Mouse (Mus musculus): ENCODE results near the gene Npas2. TPM values are rescaled to one million over a fixed set of nuclear protein-coding genes. Genes with fewer than 3 reads are reported as not detected.
A peak's percentile ranks its signal among the peaks of the same experiment; 100 is the strongest.

Gene Npas2
- total and polyA plus RNA-seq, 3 experiments, result not detected

DNA sequence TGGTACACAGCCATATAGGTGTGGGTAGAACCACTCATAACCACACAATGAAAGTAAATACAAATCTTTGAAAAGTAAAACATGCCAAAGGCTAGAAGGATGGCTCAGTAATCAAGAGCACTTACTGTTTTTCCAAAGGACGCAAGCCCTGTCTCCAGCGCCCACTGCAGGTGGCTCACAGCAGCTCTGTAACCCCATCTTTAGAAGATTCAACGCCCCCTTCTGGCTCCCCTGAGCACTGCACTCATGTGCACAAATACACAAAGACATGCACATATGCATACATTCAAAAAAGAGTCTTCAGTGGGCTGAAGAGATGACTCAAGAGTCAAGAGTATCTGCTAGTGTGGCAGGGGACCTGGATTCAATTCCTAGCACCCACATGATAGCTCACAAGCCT is 36.5 kb downstream of the Npas2 start:
- H3K27me3 ChIP-seq (ENCODE audit: control insufficient read depth in 1 of 2, insufficient read depth in 2 of 2, low read length in 2 of 2), result no peaks in the 10 kb centered on the region; a peak in 1 of 4 replicates
- no peak overlapping the region for H3K9ac ChIP-seq (ENCODE audit: control insufficient read depth, low read depth, low read length, poor library complexity, severe bottlenecking)
- TF ChIP-seq CTCF (IDR thresholded peaks at IDR 0.05 in 2 of 3, conservative IDR thresholded peaks at IDR 0.05 in 1 of 3; ENCODE audit: control insufficient read depth in 1 of 3, insufficient read depth in 1 of 3, low read depth in 2 of 3, low read length in 3 of 3, poor library complexity in 1 of 3, severe bottlenecking in 1 of 3) (peak in 1 of 3 experiments; percentile 11; a peak in 2 of 6 replicates), RCOR1 (IDR thresholded peaks at IDR 0.05; ENCODE audit: low read depth, low read length) (no peak)
- no peaks in the 10 kb centered on the region for H3K4me1 ChIP-seq (ENCODE audit: control insufficient read depth in 1 of 2, insufficient read depth in 2 of 2, low read length in 2 of 2)
- H3K9me3 ChIP-seq (replicated peaks; ENCODE audit: insufficient read depth, low read length), result no peaks in the 10 kb centered on the region
- no peak overlapping the region for H3K4me3 ChIP-seq (ENCODE audit: control insufficient read depth in 1 of 2, insufficient read depth in 1 of 2, low read depth in 2 of 2, low read length in 2 of 2)
- H3K79me2 ChIP-seq (ENCODE audit: control insufficient read depth, insufficient read depth, low read length, poor library complexity), result no peaks in the 10 kb centered on the region
- no peak overlapping the region for H3K27ac ChIP-seq (ENCODE audit: control insufficient read depth, low read depth, low read length)
- DNase-seq (ENCODE audit: low read depth, low spot score), result no peak
- H3K36me3 ChIP-seq (ENCODE audit: control insufficient read depth in 1 of 2, insufficient read depth in 2 of 2, low read length in 2 of 2), result no peaks in the 10 kb centered on the region

- no peak overlapping the region for H3K4me3 ChIP-seq (ENCODE audit: control insufficient read depth in 1 of 2, insufficient read depth in 1 of 2, low read depth in 2 of 2, low read length in 2 of 2)
- no peaks in the 10 kb centered on the region for H3K79me2 ChIP-seq (ENCODE audit: control insufficient read depth, insufficient read depth, low read length, poor library complexity)
- H3K27ac ChIP-seq (ENCODE audit: control insufficient read depth, low read depth, low read length), result no peak overlapping the region
- no peaks in the 10 kb centered on the region for H3K27me3 ChIP-seq (ENCODE audit: control insufficient read depth in 1 of 2, insufficient read depth in 2 of 2, low read length in 2 of 2)
- TF ChIP-seq MAFK (IDR thresholded peaks at IDR 0.05; ENCODE audit: borderline replicate concordance, low read depth, low read length) (no peak), UBTF (IDR thresholded peaks at IDR 0.05; ENCODE audit: borderline replicate concordance, insufficient read depth, low read depth, low read length) (no peak), CHD2 (IDR thresholded peaks at IDR 0.05; ENCODE audit: low read length) (no peak), RCOR1 (IDR thresholded peaks at IDR 0.05; ENCODE audit: low read depth, low read length) (no peak), CHD1 (IDR thresholded peaks at IDR 0.05; ENCODE audit: low read depth, low read length) (no peak), HCFC1 (IDR thresholded peaks at IDR 0.05; ENCODE audit: low read depth, low read length) (no peak), GATA1 (IDR thresholded peaks at IDR 0.05; ENCODE audit: low read depth, low read length) (no peak)
- no peak for DNase-seq (ENCODE audit: low read depth, low spot score)
- no peak overlapping the region for H3K9ac ChIP-seq (ENCODE audit: control insufficient read depth, low read depth, low read length, poor library complexity, severe bottlenecking)
- no peaks in the 10 kb centered on the region for H3K9me3 ChIP-seq (replicated peaks; ENCODE audit: insufficient read depth, low read length)
- no peaks in the 10 kb centered on the region for H3K4me1 ChIP-seq (ENCODE audit: control insufficient read depth in 1 of 2, insufficient read depth in 2 of 2, low read length in 2 of 2)
- H3K36me3 ChIP-seq (ENCODE audit: control insufficient read depth in 1 of 2, insufficient read depth in 2 of 2, low read length in 2 of 2), result no peaks in the 10 kb centered on the region
Observed at GRCm38 (mm10) chr1:39234815-39235449, 41.4 kb downstream of the Npas2 start.

- no peaks in the 10 kb centered on the region for H3K9me3 ChIP-seq (replicated peaks; ENCODE audit: insufficient read depth, low read length)
- H3K4me1 ChIP-seq (ENCODE audit: control insufficient read depth in 1 of 2, insufficient read depth in 2 of 2, low read length in 2 of 2), result no peaks in the 10 kb centered on the region
- H3K9ac ChIP-seq (ENCODE audit: control insufficient read depth, low read depth, low read length, poor library complexity, severe bottlenecking), result no peak overlapping the region
- DNase-seq (ENCODE audit: low read depth, low spot score), result no peak
- TF ChIP-seq USF2 (IDR thresholded peaks at IDR 0.05; ENCODE audit: borderline replicate concordance in 1 of 2, insufficient read depth in 1 of 2, low read depth in 1 of 2, low read length in 2 of 2) (no peak), JUND (IDR thresholded peaks at IDR 0.05; ENCODE audit: low read depth, low read length) (no peak), SMC3 (IDR thresholded peaks at IDR 0.05; ENCODE audit: low read depth, low read length) (no peak), CTCF (IDR thresholded peaks at IDR 0.05 in 2 of 3, conservative IDR thresholded peaks at IDR 0.05 in 1 of 3; ENCODE audit: control insufficient read depth in 1 of 3, insufficient read depth in 1 of 3, low read depth in 2 of 3, low read length in 3 of 3, poor library complexity in 1 of 3, severe bottlenecking in 1 of 3) (no peak), ZC3H11A (IDR thresholded peaks at IDR 0.05; ENCODE audit: low read depth, low read length) (no peak), ZNF384 (IDR thresholded peaks at IDR 0.05; ENCODE audit: low read depth, low read length) (no peak), NELFE (IDR thresholded peaks at IDR 0.05; ENCODE audit: low read depth, low read length) (no peak), ETS1 (IDR thresholded peaks at IDR 0.05; ENCODE audit: low read depth, low read length) (no peak), HCFC1 (IDR thresholded peaks at IDR 0.05; ENCODE audit: low read depth, low read length) (no peak), POLR2A (IDR thresholded peaks at IDR 0.05; ENCODE audit: control insufficient read depth in 1 of 2, insufficient read depth in 1 of 2, low read depth in 1 of 2, low read length in 2 of 2, poor library complexity in 1 of 2) (no peak), SIN3A (IDR thresholded peaks at IDR 0.05; ENCODE audit: low read length) (no peak), RAD21 (IDR thresholded peaks at IDR 0.05; ENCODE audit: low read depth, low read length) (no peak), ZMIZ1 (IDR thresholded peaks at IDR 0.05; ENCODE audit: low read depth, low read length) (no peak), GATA1 (IDR thresholded peaks at IDR 0.05; ENCODE audit: low read depth, low read length) (no peak), ZKSCAN1 (IDR thresholded peaks at IDR 0.05; ENCODE audit: low read depth, low read length) (no peak), USF1 (IDR thresholded peaks at IDR 0.05; ENCODE audit: low read depth, low read length) (no peak), TAL1 (IDR thresholded peaks at IDR 0.05; ENCODE audit: low read length) (no peak), CHD2 (IDR thresholded peaks at IDR 0.05; ENCODE audit: low read length) (no peak), MAZ (IDR thresholded peaks at IDR 0.05; ENCODE audit: low read depth, low read length) (no peak)
- no peaks in the 10 kb centered on the region for H3K27me3 ChIP-seq (ENCODE audit: control insufficient read depth in 1 of 2, insufficient read depth in 2 of 2, low read length in 2 of 2)
- H3K27ac ChIP-seq (ENCODE audit: control insufficient read depth, low read depth, low read length), result no peak overlapping the region
- H3K36me3 ChIP-seq (ENCODE audit: control insufficient read depth in 1 of 2, insufficient read depth in 2 of 2, low read length in 2 of 2), result no peaks in the 10 kb centered on the region
- no peak overlapping the region for H3K4me3 ChIP-seq (ENCODE audit: control insufficient read depth in 1 of 2, insufficient read depth in 1 of 2, low read depth in 2 of 2, low read length in 2 of 2)
- no peaks in the 10 kb centered on the region for H3K79me2 ChIP-seq (ENCODE audit: control insufficient read depth, insufficient read depth, low read length, poor library complexity)
Observed at GRCm38 (mm10) chr1:39237503-39238255, 44.1 kb downstream of the Npas2 start.

Measured in MEL (cell line).